Mouse (Mus musculus) WW6 (cell line): ENCODE measurements around the gene Rpl19.

Source experiments
- DNase-seq: peaks from one replicate; pipeline ENCODE4 v3.0.0-alpha.2; 2013; ENCODE audit warnings: low read depth, low spot score

Gene Rpl19

GRCm38 (mm10) chr11:98026570-98027296 lies at the start of gene Rpl19:
Gene Rpl19, plus strand, starts transcription at chr11:98026710.
- DNase-seq: peak; percentile 87

GRCm38 (mm10) chr11:97977797-97978196 lies 48.7 kb upstream of the Rpl19 start:
- DNase-seq: no peak

- DNase-seq: no peak
These were observed 48.1 kb upstream of the Rpl19 start for GRCm38 (mm10) chr11:97978392-97978791.

GRCm38 (mm10) chr11:97979824-97980495 lies 46.5 kb upstream of the Rpl19 start:
- no peak for DNase-seq

GRCm38 (mm10) chr11:97980531-97980966 lies 46.0 kb upstream of the Rpl19 start:
- no peak for DNase-seq

GRCm38 (mm10) chr11:97982721-97983120 lies 43.8 kb upstream of the Rpl19 start:
- DNase-seq: no peak

- DNase-seq: no peak
These were observed 43.0 kb upstream of the Rpl19 start for GRCm38 (mm10) chr11:97983506-97983905.

- no peak for DNase-seq
These were observed 42.5 kb upstream of the Rpl19 start for GRCm38 (mm10) chr11:97983983-97984382.

- DNase-seq: no peak
These were observed 40.5 kb upstream of the Rpl19 start, which contains the start of gene Plxdc1 for GRCm38 (mm10) chr11:97985727-97986677. Gene Plxdc1, minus strand, starts transcription at chr11:97986444.

- no peak for DNase-seq
These were observed 39.6 kb upstream of the Rpl19 start for GRCm38 (mm10) chr11:97986738-97987465.

- peak; percentile 98 for DNase-seq
These were observed 38.7 kb upstream of the Rpl19 start for GRCm38 (mm10) chr11:97987551-97988526.

- DNase-seq: peak; percentile 73
These were observed 37.9 kb upstream of the Rpl19 start for GRCm38 (mm10) chr11:97988530-97989096.

- peak; percentile 90 for DNase-seq
These were observed 31.9 kb upstream of the Rpl19 start for GRCm38 (mm10) chr11:97994539-97995100.

GRCm38 (mm10) chr11:97995564-97996288 lies 30.8 kb upstream of the Rpl19 start, which contains the start of gene Arl5c:
Gene Arl5c, minus strand, starts transcription at chr11:97996181.
- DNase-seq: no peak

- no peak for DNase-seq
These were observed 29.8 kb upstream of the Rpl19 start for GRCm38 (mm10) chr11:97996691-97997090.

GRCm38 (mm10) chr11:97997387-97997960 lies 29.0 kb upstream of the Rpl19 start:
- no peak for DNase-seq

GRCm38 (mm10) chr11:97998074-97998793 lies 28.3 kb upstream of the Rpl19 start:
- DNase-seq: no peak
